Mouse (Mus musculus) 416B (cell line): ENCODE measurements at regions not wholly inside any gene's neighbourhood (a gene's known extent, or its start where the extent isn't known, plus 50 kb on each side); places are given as distances from the start of the nearest gene placed in this dataset.

Experiments used
- DNase-seq: peaks from one replicate; pipeline ENCODE4 v3.0.0; 2011; ENCODE audit warnings: low read depth

DNA sequence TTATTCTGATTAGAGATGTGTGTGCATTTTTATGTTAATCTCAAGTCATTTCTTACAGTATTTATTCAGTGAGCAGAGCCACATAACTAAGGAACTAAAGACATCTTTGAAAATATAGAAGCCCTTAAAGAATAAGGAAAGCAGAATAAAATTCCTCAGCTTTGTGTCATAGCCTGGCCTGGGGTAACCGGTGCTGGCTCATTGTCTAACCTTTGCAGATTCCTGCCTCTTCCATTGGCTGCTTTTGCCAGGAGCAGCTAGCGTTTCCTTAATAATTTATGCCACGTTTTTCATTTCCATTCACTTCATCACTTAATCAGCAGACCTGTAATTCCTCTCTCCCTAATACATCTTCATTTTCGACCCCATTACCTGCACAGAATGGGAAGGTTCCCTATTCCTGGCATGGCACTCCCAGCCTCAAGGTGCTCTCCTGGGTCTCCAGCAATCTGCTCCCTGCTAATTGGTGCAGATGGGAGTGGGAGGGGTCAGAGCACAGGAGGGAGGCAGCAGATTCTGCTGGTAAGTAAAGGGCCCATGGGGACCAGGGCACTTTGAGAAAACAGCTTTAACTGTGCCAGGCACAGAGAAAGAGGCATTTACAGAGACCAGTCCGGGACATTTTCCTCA, 413.1 kb downstream of the Stim2 start:
- DNase-seq = no peak

DNA sequence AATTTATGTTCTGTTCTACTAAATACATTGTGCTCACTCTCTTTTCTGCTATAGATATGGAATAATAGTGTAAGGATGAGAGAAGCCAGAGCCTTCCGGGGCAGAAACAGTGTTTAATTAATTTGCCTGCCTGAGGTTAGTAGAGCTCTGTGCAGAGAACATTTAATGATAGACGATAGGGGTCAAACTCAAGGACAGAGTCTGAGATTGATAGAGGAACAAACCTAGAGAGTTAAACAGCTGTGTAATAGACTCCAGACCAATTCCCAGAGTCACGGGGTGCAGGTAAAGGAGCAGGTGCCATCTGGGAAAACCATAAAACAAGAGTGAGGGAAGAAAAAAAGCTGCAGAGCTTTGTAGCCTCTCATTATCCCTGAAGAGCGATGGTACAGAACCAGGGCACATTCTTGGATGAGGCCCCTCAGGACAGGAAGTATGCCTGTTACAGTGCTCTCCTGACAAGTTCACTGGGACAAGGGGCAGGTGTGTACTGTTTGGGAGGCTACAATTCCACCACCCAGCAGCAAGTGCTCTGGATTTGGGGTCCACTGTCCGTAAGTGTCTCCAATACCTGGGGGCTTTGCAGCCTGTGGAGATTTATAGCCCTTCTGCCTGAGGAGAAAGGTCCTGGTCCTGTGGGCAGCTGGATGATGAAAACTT, 421.6 kb downstream of the Stim2 start:
- no peak for DNase-seq

DNA sequence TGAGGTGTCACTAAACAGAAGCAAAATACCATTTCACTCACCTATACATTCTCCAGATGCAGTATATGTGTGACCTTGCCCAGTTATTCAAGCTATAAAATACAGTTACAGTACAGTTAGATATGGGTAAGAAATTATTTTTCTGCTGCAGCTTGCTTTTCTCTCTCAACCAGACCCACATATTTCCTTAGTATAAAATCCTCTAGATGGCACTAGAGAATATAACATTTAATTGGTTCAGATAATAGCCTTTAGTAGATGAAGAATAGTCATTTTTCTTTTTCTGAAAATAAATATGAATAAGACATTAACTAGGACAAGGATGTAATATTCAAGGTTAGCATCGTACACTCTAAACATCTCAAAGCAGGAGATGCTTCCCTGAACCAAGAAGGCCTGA, 441.0 kb downstream of the Stim2 start:
- peak; percentile 4 for DNase-seq

DNA sequence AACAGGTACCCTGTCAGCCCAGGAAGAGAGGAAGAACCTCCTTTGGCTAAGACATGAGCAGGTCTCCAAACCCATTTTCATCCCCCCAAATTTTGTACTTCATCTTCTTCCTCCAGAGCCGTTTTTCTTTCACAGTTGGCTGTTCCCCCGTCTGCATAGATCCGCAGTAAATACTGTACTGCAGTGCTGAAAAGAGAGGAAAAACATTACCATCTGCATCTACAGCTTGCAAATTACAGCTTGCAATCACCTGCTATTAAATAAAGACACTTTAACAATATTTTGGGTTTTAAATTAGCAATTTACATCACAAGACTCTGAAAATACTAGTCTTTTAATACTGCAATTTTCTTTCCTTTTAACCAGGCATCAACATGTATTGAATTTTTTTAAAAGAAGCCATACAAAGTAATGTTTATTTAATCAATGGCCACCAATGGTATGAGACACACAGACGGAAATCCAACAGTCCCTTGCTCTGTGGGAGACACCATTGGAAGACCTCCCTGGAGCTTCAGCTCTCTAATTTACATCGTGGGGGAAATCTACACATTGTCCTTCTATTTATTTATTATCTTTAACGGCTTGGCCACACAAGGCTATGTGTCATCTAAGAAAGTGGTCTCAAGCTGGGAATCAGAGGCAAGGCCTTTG, 442.6 kb downstream of the Stim2 start:
- DNase-seq = no peak

DNA sequence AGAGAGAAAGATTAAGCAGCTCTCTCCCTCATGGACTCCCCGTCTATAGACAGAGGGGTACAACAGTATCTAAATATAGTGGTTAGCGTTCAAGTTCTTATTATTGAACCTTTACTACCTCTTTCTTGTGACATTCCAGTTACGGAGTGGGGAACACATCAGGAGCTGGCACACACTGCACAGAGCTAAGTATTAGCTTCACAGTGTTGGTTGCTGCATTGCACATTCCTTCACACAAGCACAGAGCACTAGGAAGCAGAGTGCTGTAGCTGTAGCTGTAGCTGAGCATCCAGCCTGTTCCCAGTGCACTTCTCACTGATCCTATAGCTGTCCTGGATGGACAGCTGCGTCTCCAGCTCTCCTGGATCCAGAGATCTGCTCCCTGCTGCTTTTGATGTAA, 443.3 kb downstream of the Stim2 start:
- no peak for DNase-seq

DNA sequence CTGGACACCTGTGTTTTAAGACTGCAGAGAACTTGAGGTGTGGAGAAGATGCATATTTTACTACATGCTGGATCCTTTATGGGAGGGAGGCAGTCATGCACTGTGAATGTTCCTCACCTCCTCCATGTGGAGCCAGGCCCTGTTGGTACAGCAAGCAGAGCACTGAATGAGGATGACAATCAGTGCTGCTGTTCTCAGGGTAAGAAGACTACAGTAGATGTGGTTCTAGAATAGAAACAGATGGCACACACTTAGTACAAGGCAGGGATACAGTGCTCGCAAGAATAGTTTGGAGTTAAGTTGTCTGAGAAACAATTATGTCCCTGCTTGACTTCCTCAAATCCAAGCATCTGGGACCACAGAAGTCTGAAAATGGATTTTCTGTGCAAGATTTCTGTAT, 485.6 kb downstream of the Stim2 start:
- no peak for DNase-seq
